Mouse (Mus musculus): ENCODE measurements around the gene Tmem267.
"Not testable (repeated sequence)": the region's sequence is repeated elsewhere in the genome, so short reads cannot be mapped to it uniquely, and the experiment has no call there.

GRCm38 (mm10) chr13:119604322-119604721 lies 116.5 kb downstream of the Tmem267 start:
- TF ChIP-seq TAL1, GATA1 (IDR thresholded peaks at IDR 0.05; ENCODE audit: low read length): not testable (repeated sequence)
